Mouse (Mus musculus) c-Kit-positive CD71-positive TER-119-negative erythroid progenitor cells, embryonic 14.5 days (primary cell): ENCODE measurements around the gene Ppp1r32.

ENCODE experiments used
- DNase-seq: peaks from one replicate; pipeline ENCODE4 v3.0.0-alpha.2; 2013; ENCODE audit warnings: low read depth

Ppp1r32 gene

GRCm38 (mm10) chr19:10457484-10457800, 25.3 kb downstream of the Ppp1r32 start:
- DNase-seq, result no peak

GRCm38 (mm10) chr19:10456752-10457483, 25.8 kb downstream of the Ppp1r32 start, which contains the start of gene Lrrc10b:
Gene Lrrc10b (minus strand): TSS chr19:10457473.
- no peak for DNase-seq

GRCm38 (mm10) chr19:10455437-10455806, 27.3 kb downstream of the Ppp1r32 start:
- no peak for DNase-seq

GRCm38 (mm10) chr19:10454718-10455436, 27.9 kb downstream of the Ppp1r32 start:
- no peak for DNase-seq

- peak; percentile 60 for DNase-seq
Observed at GRCm38 (mm10) chr19:10449708-10450107, 33.0 kb downstream of the Ppp1r32 start.

- no peak for DNase-seq
Observed at GRCm38 (mm10) chr19:10449190-10449589, 33.5 kb downstream of the Ppp1r32 start.

GRCm38 (mm10) chr19:10448275-10448674, 34.5 kb downstream of the Ppp1r32 start:
- DNase-seq, result no peak

- peak; percentile 54 for DNase-seq
Observed at GRCm38 (mm10) chr19:10444685-10445369, 37.9 kb downstream of the Ppp1r32 start.

GRCm38 (mm10) chr19:10437521-10437920, 45.2 kb downstream of the Ppp1r32 start:
- no peak for DNase-seq

GRCm38 (mm10) chr19:10436726-10437125, 46.0 kb downstream of the Ppp1r32 start:
- DNase-seq, result no peak

GRCm38 (mm10) chr19:10435908-10436307, 46.8 kb downstream of the Ppp1r32 start:
- DNase-seq, result peak; percentile 55

GRCm38 (mm10) chr19:10434927-10435326, 47.8 kb downstream of the Ppp1r32 start:
- no peak for DNase-seq

- DNase-seq, result no peak
Observed at GRCm38 (mm10) chr19:10433879-10434540, 48.7 kb downstream of the Ppp1r32 start.

GRCm38 (mm10) chr19:10433225-10433624, 49.5 kb downstream of the Ppp1r32 start:
- no peak for DNase-seq

GRCm38 (mm10) chr19:10431841-10432240, 50.9 kb downstream of the Ppp1r32 start:
- no peak for DNase-seq

- no peak for DNase-seq
Observed at GRCm38 (mm10) chr19:10431410-10431809, 51.3 kb downstream of the Ppp1r32 start.

- DNase-seq, result no peak
Observed at GRCm38 (mm10) chr19:10429371-10429770, 53.4 kb downstream of the Ppp1r32 start.

GRCm38 (mm10) chr19:10427431-10427830, 55.3 kb downstream of the Ppp1r32 start:
- DNase-seq, result no peak

GRCm38 (mm10) chr19:10426793-10427192, 55.9 kb downstream of the Ppp1r32 start:
- no peak for DNase-seq

GRCm38 (mm10) chr19:10426312-10426711, 56.4 kb downstream of the Ppp1r32 start:
- DNase-seq, result no peak

GRCm38 (mm10) chr19:10425484-10426270, 57.1 kb downstream of the Ppp1r32 start:
- no peak for DNase-seq

- no peak for DNase-seq
Observed at GRCm38 (mm10) chr19:10424751-10425150, 58.0 kb downstream of the Ppp1r32 start.
